Mouse (Mus musculus) limb, embryonic 13.5 days (tissue): ENCODE data around the gene A830018L16Rik. TPM values are rescaled to one million over a fixed set of nuclear protein-coding genes. Genes with fewer than 3 reads are reported as not detected.

Experiments used
- ATAC-seq: fragments of 200-750 bp; cut with Nextera tagmentation; 2 replicates; pipeline ENCODE4 v1.8.0; 2017; ENCODE audit warnings: low read depth, moderate number of reproducible peaks, moderate TSS enrichment; ENCODE audit not compliant: low FRiP score
- H3K27ac ChIP-seq: fragments of 300-500 bp; sonication (generic); 2 replicates; pipeline ENCODE4 v1.5.1; 2015; ENCODE audit warnings: inconsistent platforms, mild to moderate bottlenecking, moderate library complexity
- H3K27me3 ChIP-seq: fragments of 300-500 bp; sonication (generic); 2 replicates; pipeline ENCODE4 v1.6.1; 2015; ENCODE audit warnings: mild to moderate bottlenecking, inconsistent platforms
- H3K36me3 ChIP-seq: fragments of 300-500 bp; sonication (generic); 2 replicates; pipeline ENCODE4 v1.6.1; 2015; ENCODE audit warnings: inconsistent platforms, mild to moderate bottlenecking, moderate library complexity
- H3K4me1 ChIP-seq: fragments of 300-500 bp; sonication (generic); 2 replicates; pipeline ENCODE4 v1.6.1; 2015; ENCODE audit warnings: inconsistent platforms
- H3K4me2 ChIP-seq: fragments of 300-500 bp; sonication (generic); replicated peaks from 2 replicates; pipeline ENCODE4 v1.6.1; 2015; ENCODE audit warnings: inconsistent platforms, mild to moderate bottlenecking, moderate library complexity
- H3K4me3 ChIP-seq: fragments of 300-500 bp; sonication (generic); 2 replicates; pipeline ENCODE4 v1.5.1; 2015; ENCODE audit warnings: moderate library complexity, mild to moderate bottlenecking, inconsistent platforms
- H3K9ac ChIP-seq: fragments of 300-500 bp; sonication (generic); 2 replicates; pipeline ENCODE4 v1.6.1; 2015; ENCODE audit warnings: mild to moderate bottlenecking, inconsistent platforms
- H3K9me3 ChIP-seq: fragments of 300-500 bp; sonication (generic); 2 replicates; pipeline ENCODE4 v1.6.1; 2016; ENCODE audit warnings: inconsistent platforms
- WGBS: fragments of 180-500 bp; shearing (Covaris S2); methylation state at CpG from one replicate; pipeline ENCODE4 v1.1.7; 2015; 5-methylcytosine and 5-hydroxymethylcytosine counted together
- polyA plus RNA-seq: library from polyadenylated mRNA; unstranded; fragments of >200 nt; fragmentation: Nextera tagmentation; extraction: Ambion mirVana; gene quantifications from 2 replicates; pipeline ENCODE4 v1.2.1, GENCODE M21; 2015

A830018L16Rik gene
- polyA plus RNA-seq, 1 experiment from 2014 or later, result 3.1 TPM

DNA sequence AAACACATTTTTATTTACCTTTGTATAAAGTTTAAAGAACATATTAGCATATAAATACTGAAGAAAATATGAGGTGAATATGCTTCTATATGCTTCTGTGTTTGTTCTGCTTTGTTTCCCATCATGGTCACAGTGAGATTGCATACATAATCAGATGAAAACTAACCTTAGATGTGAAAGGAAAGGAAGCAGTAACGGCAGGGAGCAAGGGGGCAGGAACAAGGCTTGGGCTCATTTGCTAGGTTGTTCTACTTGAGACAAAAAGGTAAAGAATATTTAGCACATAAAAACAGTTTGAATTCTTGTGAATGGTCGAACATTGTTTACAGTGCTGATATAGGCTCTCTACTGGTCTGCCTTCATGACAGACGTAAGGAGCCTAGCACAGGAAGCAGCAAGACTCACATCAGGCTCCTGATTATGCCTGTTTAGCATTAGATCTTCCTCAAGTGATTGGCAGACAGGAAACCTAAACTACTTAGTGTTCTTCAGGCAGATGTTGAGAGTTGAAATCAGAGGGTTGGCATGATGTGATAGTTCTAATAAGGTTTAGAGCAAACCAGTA lies 244.2 kb downstream of the A830018L16Rik start:
- 31% methylated on average over 3 of the region's 3 CpGs for WGBS
- ATAC-seq, result 0 out of 2 replicates have a peak, but pooled peaks have one; percentile 28
- Histone ChIP-seq H3K4me3 (no peak overlapping the region), H3K27me3 (no peaks in the 10 kb centered on the region), H3K27ac (no peak overlapping the region), H3K4me2 (no peak overlapping the region), H3K9ac (no peak overlapping the region), H3K9me3 (0 out of 2 replicates have a peak, but pooled peaks cover 9% of the 10 kb centered on the region), H3K4me1 (no peaks in the 10 kb centered on the region), H3K36me3 (no peaks in the 10 kb centered on the region)

DNA sequence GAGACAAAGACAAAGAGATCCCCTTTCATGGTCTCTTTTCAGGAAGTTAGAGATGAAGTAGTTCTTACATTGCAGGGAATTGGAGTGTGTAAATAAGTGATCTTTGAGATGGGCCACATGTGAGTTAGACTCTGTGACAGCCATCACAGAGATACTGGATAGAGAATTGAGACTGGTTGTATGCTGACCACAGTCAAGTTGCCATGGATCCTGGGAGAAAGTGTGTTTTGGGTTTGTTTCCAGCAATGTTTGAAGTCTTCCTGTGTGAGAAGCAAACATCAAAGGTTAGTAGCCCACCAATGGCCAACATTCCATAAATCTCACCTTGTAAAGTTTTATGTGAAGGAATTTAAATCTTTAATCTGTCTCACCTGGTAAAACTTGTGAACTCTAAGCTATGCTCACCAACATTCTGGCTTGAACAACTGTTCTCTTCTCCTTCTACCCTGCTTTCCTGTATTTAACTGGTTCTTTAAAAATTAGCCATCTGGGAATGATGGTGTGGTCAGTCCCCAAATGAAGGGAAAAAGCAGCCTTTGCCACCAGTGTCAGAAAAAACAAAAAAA lies 330.9 kb downstream of the A830018L16Rik start:
- Histone ChIP-seq H3K36me3 (no peaks in the 10 kb centered on the region), H3K9ac (no peak overlapping the region), H3K27ac (no peak overlapping the region), H3K4me2 (no peak overlapping the region), H3K4me3 (no peak overlapping the region), H3K9me3 (peaks cover 12% of the 10 kb centered on the region; the same call in 1 of the 2 replicates), H3K4me1 (peaks cover 10% of the 10 kb centered on the region), H3K27me3 (no peaks in the 10 kb centered on the region)
- ATAC-seq, result peak; percentile 51; the same call in 1 of the 2 replicates

DNA sequence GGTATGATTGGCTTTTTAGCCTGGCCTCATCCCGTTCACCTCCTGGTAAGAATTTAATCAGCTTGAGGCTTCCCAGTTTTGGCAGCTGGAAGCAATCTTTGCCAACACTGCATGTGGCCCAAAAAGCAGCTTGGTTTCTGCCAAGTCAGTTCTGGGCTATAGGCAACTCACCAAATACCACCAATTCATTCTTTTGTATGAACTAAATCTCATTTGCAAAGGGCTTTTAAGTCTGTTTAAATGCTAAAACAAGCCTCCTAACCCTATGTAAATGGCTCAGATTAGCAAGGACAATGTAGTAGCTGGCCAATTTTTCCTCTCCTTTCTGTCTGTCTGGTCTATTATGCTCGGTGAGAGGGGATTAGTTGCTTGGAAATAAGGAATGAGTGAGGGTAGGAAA lies 334.5 kb downstream of the A830018L16Rik start:
- Histone ChIP-seq H3K4me2 (no peak overlapping the region), H3K4me1 (peaks cover 22% of the 10 kb centered on the region), H3K36me3 (no peaks in the 10 kb centered on the region), H3K27me3 (no peaks in the 10 kb centered on the region), H3K9ac (no peak overlapping the region), H3K9me3 (peaks cover 12% of the 10 kb centered on the region; the same call in 1 of the 2 replicates), H3K27ac (no peak overlapping the region), H3K4me3 (no peak overlapping the region)
- WGBS, result 29% methylated on average over 2 of the region's 2 CpGs
- no peak for ATAC-seq

DNA sequence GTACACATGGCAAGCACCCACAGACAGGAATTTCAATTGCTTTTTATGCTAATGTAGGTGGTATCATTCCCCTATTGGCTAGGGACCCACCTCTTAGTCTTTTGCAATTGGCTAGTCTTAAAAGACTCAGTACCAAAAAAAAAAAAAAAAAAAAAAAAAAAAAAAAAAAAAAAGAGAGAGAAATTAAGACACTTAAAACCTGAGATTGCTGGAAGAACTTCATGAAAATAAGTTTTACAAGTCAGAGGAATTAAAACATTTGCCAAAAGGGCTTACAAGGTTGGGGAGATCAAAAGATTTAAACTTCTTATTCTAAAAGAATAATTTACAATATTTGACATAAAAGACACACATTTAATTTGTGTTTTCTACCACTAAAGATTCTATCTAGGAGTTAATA lies 336.2 kb downstream of the A830018L16Rik start:
- Histone ChIP-seq H3K9ac (no peak overlapping the region), H3K4me3 (no peak overlapping the region), H3K27me3 (no peaks in the 10 kb centered on the region), H3K36me3 (no peaks in the 10 kb centered on the region), H3K27ac (no peak overlapping the region), H3K9me3 (peaks cover 16% of the 10 kb centered on the region), H3K4me1 (peaks cover 16% of the 10 kb centered on the region), H3K4me2 (no peak overlapping the region)
- ATAC-seq, result no peak

DNA sequence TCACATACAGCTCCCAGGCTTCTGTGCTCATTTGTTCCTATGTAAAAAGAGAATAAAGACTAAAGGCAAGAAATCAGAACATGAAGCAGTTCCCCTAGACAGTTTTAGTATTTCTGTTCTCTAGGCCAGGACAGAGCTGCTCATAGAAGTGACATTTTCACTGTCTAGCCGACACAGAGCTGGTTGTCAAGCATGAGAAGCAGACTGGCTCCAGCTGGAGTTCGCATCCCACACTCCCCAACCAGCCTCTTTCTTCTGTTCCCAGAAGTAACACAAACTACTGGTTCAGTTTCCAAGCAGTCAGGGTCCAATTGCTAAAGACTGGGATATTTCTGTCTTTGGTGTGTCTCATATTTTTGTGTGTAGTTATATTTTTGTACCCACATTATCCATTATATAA lies 336.7 kb downstream of the A830018L16Rik start:
- 57% methylated on average over 2 of the region's 2 CpGs for WGBS
- no peaks in the 10 kb centered on the region for H3K36me3 ChIP-seq

DNA sequence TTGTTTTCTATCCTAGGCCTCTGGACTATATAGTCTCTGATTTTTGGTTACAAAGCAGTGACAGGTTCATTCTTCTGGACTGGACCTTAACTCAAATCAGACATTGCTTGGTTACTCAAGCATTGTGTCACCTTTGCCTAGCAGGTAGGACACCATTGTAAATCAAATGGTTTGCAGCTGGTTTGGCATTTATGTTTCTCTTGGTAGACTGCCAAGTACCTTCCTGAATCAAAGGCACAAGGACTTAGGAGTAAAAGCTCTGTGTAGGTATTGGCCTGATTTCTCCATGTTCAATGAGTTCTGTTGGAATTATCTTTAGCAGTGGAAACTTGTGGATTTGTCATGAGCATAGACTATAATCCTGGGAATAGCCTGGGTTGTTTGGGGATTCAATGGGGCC lies 338.1 kb downstream of the A830018L16Rik start:
- no peak for ATAC-seq

More for the DNA sequence above, 336.7 kb downstream of the A830018L16Rik start:
- Histone ChIP-seq H3K27me3 (no peaks in the 10 kb centered on the region), H3K9ac (no peak overlapping the region), H3K4me2 (no peak overlapping the region), H3K27ac (no peak overlapping the region), H3K9me3 (peaks cover 16% of the 10 kb centered on the region), H3K4me1 (peaks cover 16% of the 10 kb centered on the region), H3K4me3 (no peak overlapping the region)
- no peak for ATAC-seq

DNA sequence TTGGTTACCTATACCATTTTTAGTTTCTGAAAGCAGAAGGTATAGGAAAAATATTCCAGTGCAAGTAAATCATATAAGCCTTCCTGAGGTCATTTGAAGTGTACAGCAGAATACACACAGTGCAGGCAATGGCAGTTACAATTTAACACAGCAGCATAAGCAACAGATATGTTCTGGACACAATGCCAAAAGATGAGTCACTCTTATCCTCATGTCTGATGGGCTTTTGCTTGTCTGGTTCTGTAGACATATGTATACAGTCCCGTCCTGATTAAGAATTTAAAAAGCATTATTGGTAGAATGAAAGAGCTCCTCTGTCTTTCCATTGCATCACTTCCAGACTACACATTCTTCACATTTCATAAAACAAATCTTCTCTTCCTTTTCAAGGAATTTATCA lies 374.4 kb downstream of the A830018L16Rik start:
- no peaks in the 10 kb centered on the region for H3K4me1 ChIP-seq
- no peaks in the 10 kb centered on the region for H3K9me3 ChIP-seq
- H3K4me2 ChIP-seq, result no peak overlapping the region
- no peak overlapping the region for H3K9ac ChIP-seq
- H3K36me3 ChIP-seq, result no peaks in the 10 kb centered on the region
- no peaks in the 10 kb centered on the region for H3K27me3 ChIP-seq
- 67% methylated on average over 1 of the region's 1 CpGs for WGBS
- H3K4me3 ChIP-seq, result no peak overlapping the region
- ATAC-seq, result no peak
- H3K27ac ChIP-seq, result no peak overlapping the region

More for the DNA sequence above, 338.1 kb downstream of the A830018L16Rik start:
- Histone ChIP-seq H3K27me3 (no peaks in the 10 kb centered on the region), H3K9me3 (peaks cover 7% of the 10 kb centered on the region), H3K27ac (no peak overlapping the region), H3K4me2 (no peak overlapping the region), H3K4me3 (no peak overlapping the region), H3K9ac (no peak overlapping the region), H3K36me3 (no peaks in the 10 kb centered on the region), H3K4me1 (peaks cover 16% of the 10 kb centered on the region)

DNA sequence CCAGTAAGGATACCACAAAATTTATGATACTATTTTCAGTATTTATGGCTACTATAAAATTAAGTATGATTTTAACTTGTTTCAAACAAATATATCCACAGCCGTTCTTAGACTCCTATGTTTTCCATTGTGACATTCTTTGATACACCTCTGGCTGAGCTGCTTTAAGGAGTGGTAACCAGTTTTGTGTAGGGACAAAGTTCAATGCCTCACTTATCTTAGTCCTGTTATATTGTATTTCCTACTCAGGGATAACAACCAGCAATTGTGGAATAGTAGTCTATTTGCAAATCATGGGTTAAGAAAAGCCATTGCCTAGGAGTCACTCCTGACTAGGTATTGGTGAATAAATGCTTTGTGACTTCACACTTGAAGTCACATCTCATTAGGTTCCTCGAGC lies 378.9 kb downstream of the A830018L16Rik start:
- Histone ChIP-seq H3K9ac (no peak overlapping the region), H3K36me3 (no peaks in the 10 kb centered on the region), H3K4me1 (no peaks in the 10 kb centered on the region), H3K4me3 (no peak overlapping the region), H3K9me3 (no peaks in the 10 kb centered on the region), H3K4me2 (no peak overlapping the region), H3K27ac (no peak overlapping the region), H3K27me3 (no peaks in the 10 kb centered on the region)
- 63% methylated on average over 2 of the region's 2 CpGs for WGBS
- ATAC-seq, result no peak

DNA sequence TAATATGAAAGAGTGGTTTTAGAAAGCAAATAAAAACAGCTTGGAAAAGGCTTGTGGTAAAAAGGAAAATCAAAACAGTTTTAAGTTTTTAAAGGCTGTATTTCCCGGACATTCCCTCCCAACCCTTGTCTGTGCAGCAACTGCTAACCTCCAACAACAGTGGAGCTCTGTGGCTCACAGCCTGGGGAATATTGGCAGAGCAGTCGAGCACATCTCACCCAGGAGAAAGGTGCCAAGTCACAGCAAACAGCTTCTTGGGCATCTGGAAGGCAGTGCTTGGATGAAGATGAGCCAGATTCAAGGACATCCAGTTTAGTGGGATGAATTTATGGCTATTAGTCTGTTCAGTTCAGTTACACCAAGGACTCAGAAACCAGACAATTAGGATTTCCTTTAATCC lies 381.8 kb downstream of the A830018L16Rik start:
- Histone ChIP-seq H3K36me3 (no peaks in the 10 kb centered on the region), H3K27ac (no peak overlapping the region), H3K4me3 (no peak overlapping the region), H3K9me3 (no peaks in the 10 kb centered on the region), H3K4me2 (no peak overlapping the region), H3K27me3 (no peaks in the 10 kb centered on the region), H3K4me1 (no peaks in the 10 kb centered on the region), H3K9ac (no peak overlapping the region)
- 49% methylated on average over 2 of the region's 2 CpGs for WGBS
- no peak for ATAC-seq

DNA sequence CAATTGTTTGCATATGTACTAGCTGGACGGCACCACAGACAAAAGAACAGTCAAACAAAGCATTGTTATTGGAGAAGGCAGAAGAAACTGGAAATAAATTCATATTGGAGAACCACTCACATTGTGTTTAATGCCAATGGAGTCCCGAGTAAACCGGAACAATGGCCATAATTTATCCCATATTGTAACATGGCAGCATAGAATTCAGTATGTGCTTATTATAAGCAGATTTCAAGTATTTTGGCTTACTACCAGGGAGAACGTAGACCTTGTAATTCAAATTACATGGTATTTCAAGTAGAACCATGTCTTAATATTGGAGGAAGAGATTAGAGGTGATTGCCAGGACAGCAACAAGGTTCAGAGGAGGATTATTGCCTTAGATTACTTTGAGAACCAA lies 458.9 kb downstream of the A830018L16Rik start:
- no peak for ATAC-seq
- Histone ChIP-seq H3K4me2 (no peak overlapping the region), H3K36me3 (no peaks in the 10 kb centered on the region), H3K9me3 (no peaks in the 10 kb centered on the region; the same call in 1 of the 2 replicates), H3K4me3 (no peak overlapping the region), H3K4me1 (no peaks in the 10 kb centered on the region), H3K27ac (no peak overlapping the region), H3K9ac (no peak overlapping the region), H3K27me3 (no peaks in the 10 kb centered on the region)
- WGBS, result 66% methylated on average over 4 of the region's 4 CpGs

DNA sequence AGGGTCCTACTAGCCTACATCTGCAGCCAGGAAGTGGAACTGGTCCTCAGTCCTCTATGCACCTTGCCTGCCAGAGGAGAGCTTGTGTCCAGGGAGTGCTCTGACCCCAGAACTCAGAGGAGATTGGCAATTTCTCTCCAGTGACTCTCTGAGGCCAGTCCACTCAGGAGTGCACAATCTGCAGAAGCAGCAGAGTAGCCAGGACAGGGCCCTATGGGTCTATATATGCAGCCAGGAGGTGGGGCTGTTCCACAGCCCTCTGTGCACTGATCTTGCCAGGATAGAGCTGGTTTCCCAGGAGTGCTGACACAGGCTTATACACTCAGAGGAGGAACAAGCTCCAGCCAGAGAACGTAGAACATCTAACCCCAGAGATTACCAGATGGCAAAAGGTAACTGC lies 459.7 kb downstream of the A830018L16Rik start:
- H3K9me3 ChIP-seq, result no peaks in the 10 kb centered on the region; the same call in 1 of the 2 replicates
- no peaks in the 10 kb centered on the region for H3K4me1 ChIP-seq
- no peak for ATAC-seq
- no peak overlapping the region for H3K27ac ChIP-seq
- no peak overlapping the region for H3K4me3 ChIP-seq
- WGBS, result 79% methylated on average over 1 of the region's 1 CpGs
- no peaks in the 10 kb centered on the region for H3K36me3 ChIP-seq
- no peak overlapping the region for H3K4me2 ChIP-seq
- no peaks in the 10 kb centered on the region for H3K27me3 ChIP-seq
- no peak overlapping the region for H3K9ac ChIP-seq

DNA sequence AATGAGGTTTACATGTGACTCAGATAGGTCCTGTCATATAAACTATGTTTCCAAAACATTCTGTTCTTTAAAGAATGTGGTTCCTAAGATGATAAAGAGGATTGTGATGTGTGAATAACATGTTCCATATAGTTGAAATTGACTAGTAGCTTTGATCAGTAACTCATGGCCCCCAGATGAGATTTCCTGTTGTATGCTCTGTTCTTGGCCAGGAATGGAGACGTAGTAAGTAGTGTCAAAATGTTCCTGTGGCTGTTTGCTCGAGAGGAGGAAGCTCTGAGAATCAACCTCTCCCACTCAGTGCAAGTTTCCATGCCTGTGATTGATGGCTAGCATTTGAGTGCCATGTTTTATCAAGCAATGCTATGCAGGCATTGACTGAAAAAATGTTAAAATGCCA lies 467.8 kb downstream of the A830018L16Rik start:
- no peak overlapping the region for H3K27ac ChIP-seq
- WGBS, result 29% methylated on average over 2 of the region's 2 CpGs
- H3K4me3 ChIP-seq, result no peak overlapping the region
- no peak for ATAC-seq
- H3K27me3 ChIP-seq, result no peaks in the 10 kb centered on the region
- H3K36me3 ChIP-seq, result no peaks in the 10 kb centered on the region
- no peaks in the 10 kb centered on the region for H3K9me3 ChIP-seq
- H3K4me2 ChIP-seq, result no peak overlapping the region
- no peak overlapping the region for H3K9ac ChIP-seq
- H3K4me1 ChIP-seq, result no peaks in the 10 kb centered on the region

DNA sequence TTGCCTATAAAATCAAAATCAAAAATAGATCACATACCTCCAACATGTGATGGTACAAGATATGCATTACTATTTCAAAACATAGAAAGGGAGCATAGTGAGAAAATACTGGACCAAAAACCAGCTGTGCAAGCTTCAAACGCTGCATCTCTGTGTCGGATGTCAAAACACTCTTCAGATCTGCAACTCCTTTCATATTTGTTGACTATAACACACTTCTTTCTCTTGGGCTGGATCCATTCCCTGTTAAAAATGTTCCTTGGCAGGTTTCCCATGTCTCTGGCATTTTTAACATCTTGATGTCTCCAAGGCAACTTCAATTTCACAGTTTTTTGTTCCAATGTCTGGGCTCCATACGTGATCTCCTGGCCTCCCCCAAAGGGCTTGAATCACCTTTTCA lies 481.8 kb downstream of the A830018L16Rik start:
- H3K4me3 ChIP-seq, result no peak overlapping the region
- no peak overlapping the region for H3K27ac ChIP-seq
- H3K36me3 ChIP-seq, result no peaks in the 10 kb centered on the region
- ATAC-seq, result peak; percentile 54
- no peak overlapping the region for H3K9ac ChIP-seq
- H3K27me3 ChIP-seq, result no peaks in the 10 kb centered on the region
- no peaks in the 10 kb centered on the region for H3K4me1 ChIP-seq
- no peak overlapping the region for H3K4me2 ChIP-seq
- no peaks in the 10 kb centered on the region for H3K9me3 ChIP-seq
- 46% methylated on average over 3 of the region's 3 CpGs for WGBS
